Mouse (Mus musculus): ENCODE measurements around the gene Olfr263. TPM values are rescaled to one million over a fixed set of nuclear protein-coding genes. Genes with fewer than 3 reads are reported as not detected.

Olfr263 gene
- polyA plus RNA-seq, 1 experiment from 2014 or later = not detected

- peaks cover 38% of the 10 kb centered on the region for H3K4me1 ChIP-seq
- H3K27ac ChIP-seq (replicated peaks) = peak overlapping the region; percentile 97
- no peaks in the 10 kb centered on the region for H3K27me3 ChIP-seq (replicated peaks)
- under 1% methylated on average over 71 of the region's 71 CpGs for WGBS
- peak; percentile 53 for ATAC-seq (ENCODE audit: low FRiP score)
- H3K9me3 ChIP-seq (replicated peaks) = no peaks in the 10 kb centered on the region
- peaks cover 31% of the 10 kb centered on the region for H3K36me3 ChIP-seq
- peak overlapping the region; percentile 84 for H3K9ac ChIP-seq (replicated peaks)
- H3K4me3 ChIP-seq (replicated peaks) = peak overlapping the region; percentile 100
- peak overlapping the region; percentile 84 for H3K4me2 ChIP-seq
Measured at GRCm38 (mm10) chr13:21180551-21181530, 51.4 kb downstream of the Olfr263 start.

GRCm38 (mm10) chr13:21181996-21182395 is 52.6 kb downstream of the Olfr263 start:
- H3K4me2 ChIP-seq = peak overlapping the region; percentile 84
- H3K9ac ChIP-seq (replicated peaks) = no peak overlapping the region
- peaks cover 43% of the 10 kb centered on the region for H3K36me3 ChIP-seq

GRCm38 (mm10) chr13:21183066-21183465 is 53.6 kb downstream of the Olfr263 start:
- no peaks in the 10 kb centered on the region for H3K27me3 ChIP-seq (replicated peaks)
- H3K36me3 ChIP-seq = peaks cover 54% of the 10 kb centered on the region
- no peak for ATAC-seq (ENCODE audit: low FRiP score)
- H3K9me3 ChIP-seq (replicated peaks) = no peaks in the 10 kb centered on the region
- H3K4me1 ChIP-seq = peaks cover 38% of the 10 kb centered on the region
- H3K9ac ChIP-seq (replicated peaks) = no peak overlapping the region
- H3K4me2 ChIP-seq = no peak overlapping the region
- no peak overlapping the region for H3K4me3 ChIP-seq (replicated peaks)
- 92% methylated on average over 6 of the region's 6 CpGs for WGBS
- H3K27ac ChIP-seq (replicated peaks) = no peak overlapping the region

More at GRCm38 (mm10) chr13:21181996-21182395, 52.6 kb downstream of the Olfr263 start:
- H3K4me1 ChIP-seq = peaks cover 38% of the 10 kb centered on the region
- peak overlapping the region; percentile 100 for H3K4me3 ChIP-seq (replicated peaks)
- 82% methylated on average over 7 of the region's 7 CpGs for WGBS
- no peak overlapping the region for H3K27ac ChIP-seq (replicated peaks)
- H3K9me3 ChIP-seq (replicated peaks) = no peaks in the 10 kb centered on the region
- no peak for ATAC-seq (ENCODE audit: low FRiP score)
- H3K27me3 ChIP-seq (replicated peaks) = no peaks in the 10 kb centered on the region

- peaks cover 38% of the 10 kb centered on the region for H3K4me1 ChIP-seq
- ATAC-seq (ENCODE audit: low FRiP score) = no peak
- no peaks in the 10 kb centered on the region for H3K27me3 ChIP-seq (replicated peaks)
- H3K27ac ChIP-seq (replicated peaks) = no peak overlapping the region
- no peak overlapping the region for H3K4me2 ChIP-seq
- H3K4me3 ChIP-seq (replicated peaks) = no peak overlapping the region
- no peaks in the 10 kb centered on the region for H3K9me3 ChIP-seq (replicated peaks)
- WGBS = 90% methylated on average over 7 of the region's 7 CpGs
- H3K36me3 ChIP-seq = peaks cover 60% of the 10 kb centered on the region
- no peak overlapping the region for H3K9ac ChIP-seq (replicated peaks)
Measured at GRCm38 (mm10) chr13:21183661-21184060, 54.2 kb downstream of the Olfr263 start.

GRCm38 (mm10) chr13:21185521-21185920 is 56.1 kb downstream of the Olfr263 start:
- no peak overlapping the region for H3K4me3 ChIP-seq (replicated peaks)
- no peaks in the 10 kb centered on the region for H3K9me3 ChIP-seq (replicated peaks)
- H3K27ac ChIP-seq (replicated peaks) = no peak overlapping the region
- H3K9ac ChIP-seq (replicated peaks) = no peak overlapping the region
- no peak for ATAC-seq (ENCODE audit: low FRiP score)
- no peaks in the 10 kb centered on the region for H3K27me3 ChIP-seq (replicated peaks)
- H3K4me1 ChIP-seq = peaks cover 30% of the 10 kb centered on the region
- peaks cover 78% of the 10 kb centered on the region for H3K36me3 ChIP-seq
- 89% methylated on average over 4 of the region's 4 CpGs for WGBS
- H3K4me2 ChIP-seq = no peak overlapping the region

Other genes with a start within 250 kb of the Olfr263 start
- not detected in 2 replicates for gene Olfr1370, start 54.7 kb upstream of the Olfr263 start, polyA plus RNA-seq (2015; fragmentation: Nextera tagmentation; extraction: Ambion mirVana)
- gene Olfr1369-ps1, start 18.2 kb upstream of the Olfr263 start, polyA plus RNA-seq (2015; fragmentation: Nextera tagmentation; extraction: Ambion mirVana) = 0.20 TPM in 1 of 2 replicates, not detected in the other
- gene Olfr1368, start 16.2 kb downstream of the Olfr263 start, polyA plus RNA-seq (2015; fragmentation: Nextera tagmentation; extraction: Ambion mirVana) = not detected in 2 replicates
- 76.1 and 94.7 TPM in 2 replicates for gene Trim27, start 49.8 kb downstream of the Olfr263 start, polyA plus RNA-seq (2015; fragmentation: Nextera tagmentation; extraction: Ambion mirVana)
- gene Gpx5, start 163.1 kb downstream of the Olfr263 start, polyA plus RNA-seq (2015; fragmentation: Nextera tagmentation; extraction: Ambion mirVana) = not detected in 2 replicates
- 0.24 and 0.27 TPM in 2 replicates for gene Gpx6, start 182.5 kb downstream of the Olfr263 start, polyA plus RNA-seq (2015; fragmentation: Nextera tagmentation; extraction: Ambion mirVana)
- gene Olfr1367, start 217.3 kb downstream of the Olfr263 start, polyA plus RNA-seq (2015; fragmentation: Nextera tagmentation; extraction: Ambion mirVana) = not detected in 2 replicates
- 12.4 and 13.0 TPM in 2 replicates for gene Zscan12, start 233.2 kb downstream of the Olfr263 start, polyA plus RNA-seq (2015; fragmentation: Nextera tagmentation; extraction: Ambion mirVana)

Data from neural tube, embryonic 15.5 days (tissue).